Mouse (Mus musculus): Measurements from ENCODE around the gene Slx4. TPM values are rescaled to one million over a fixed set of nuclear protein-coding genes. Genes with fewer than 3 reads are reported as not detected.
"Not testable (repeated sequence)": the region's sequence is repeated elsewhere in the genome, so short reads cannot be mapped to it uniquely, and the experiment has no call there.

Slx4 gene
- total RNA-seq (2015; ENCODE audit: low replicate concordance) (16.7 and 28.2 TPM in 2 replicates), total RNA-seq (2017; ENCODE audit: low replicate concordance) (14.1 and 17.3 TPM in 2 replicates)

GRCm38 (mm10) chr16:4003489-4004398, at the start of gene Slx4:
Slx4 (minus strand) TSS chr16:4003770.
- ATAC-seq (replicated peaks; ENCODE audit: low FRiP score, poor library complexity, severe bottlenecking): peak; percentile 97

GRCm38 (mm10) chr16:4052601-4053000, 49.0 kb upstream of the Slx4 start:
- no peak for ATAC-seq (replicated peaks; ENCODE audit: low FRiP score, poor library complexity, severe bottlenecking)

DNA sequence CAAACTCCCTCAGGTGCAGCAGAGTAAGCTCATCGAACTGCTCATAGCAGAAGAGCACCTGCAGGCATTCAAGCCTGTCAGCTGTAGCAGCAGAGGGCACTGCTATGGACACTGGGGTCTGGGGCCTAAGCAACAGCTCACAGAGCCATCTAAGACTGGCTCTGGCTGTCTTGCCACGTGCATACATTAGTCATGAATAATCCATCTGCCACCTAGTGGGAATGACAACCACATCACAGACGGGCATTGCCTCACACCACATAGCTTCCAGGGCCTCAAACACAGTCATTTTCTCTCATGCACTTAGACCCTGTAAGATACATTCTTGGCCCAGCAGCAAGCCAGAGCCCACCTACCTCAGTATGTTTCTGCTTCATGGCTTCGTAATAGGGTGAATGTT, 42.0 kb upstream of the Slx4 start:
- no peak for ATAC-seq (replicated peaks; ENCODE audit: low FRiP score, poor library complexity, severe bottlenecking)

- ATAC-seq (replicated peaks; ENCODE audit: low FRiP score, poor library complexity, severe bottlenecking): no peak
These were observed 40.5 kb upstream of the Slx4 start for GRCm38 (mm10) chr16:4044093-4044492.

- ATAC-seq (replicated peaks; ENCODE audit: low FRiP score, poor library complexity, severe bottlenecking): no peak
These were observed 38.1 kb upstream of the Slx4 start for GRCm38 (mm10) chr16:4041646-4042045.

DNA sequence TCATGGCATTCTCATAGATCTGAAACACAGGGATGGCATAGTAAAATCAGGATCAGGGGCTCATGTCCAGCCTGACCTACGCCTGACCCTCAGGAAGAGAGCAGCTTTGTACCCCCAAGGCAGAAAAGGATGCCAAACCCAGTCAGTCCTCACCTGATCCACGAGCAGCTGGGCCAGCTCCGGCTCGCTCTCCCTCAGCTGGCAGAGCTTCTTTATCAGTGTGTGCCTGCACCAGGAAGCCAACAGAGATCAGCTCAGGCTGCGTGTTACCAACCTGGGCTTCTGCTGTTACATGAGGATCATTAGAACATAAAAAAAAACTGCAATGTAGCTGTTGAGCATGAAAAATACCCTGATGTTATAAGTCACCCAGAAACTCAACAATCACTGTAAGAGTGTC, 36.6 kb upstream of the Slx4 start:
- ATAC-seq (replicated peaks; ENCODE audit: low FRiP score, poor library complexity, severe bottlenecking): no peak

- no peak for ATAC-seq (replicated peaks; ENCODE audit: low FRiP score, poor library complexity, severe bottlenecking)
These were observed 34.1 kb upstream of the Slx4 start for GRCm38 (mm10) chr16:4037690-4038089.

DNA sequence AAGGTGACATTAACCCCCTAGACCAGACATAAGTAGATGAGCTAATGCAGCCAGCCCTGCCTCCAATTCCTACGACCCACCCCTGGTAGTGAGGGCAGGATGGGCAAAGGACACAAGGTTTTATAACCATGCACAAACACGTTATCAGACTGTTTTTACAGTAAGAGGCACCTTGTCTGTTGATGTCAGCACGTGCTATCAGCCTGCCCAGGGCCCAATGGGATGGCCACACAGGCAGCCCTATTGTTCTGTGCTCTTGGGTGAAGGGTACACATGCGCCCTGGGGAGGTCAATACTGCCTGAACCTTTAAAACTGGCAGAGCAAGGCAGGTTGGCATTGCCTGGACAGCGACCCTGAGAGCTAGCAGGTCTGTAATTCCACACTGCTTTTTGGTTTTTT, 33.2 kb upstream of the Slx4 start, which contains the start of gene Dnase1:
Gene Dnase1, plus strand, starts transcription at position 136 of the 400 bp plus-strand sequence.
- no peak for ATAC-seq (replicated peaks; ENCODE audit: low FRiP score, poor library complexity, severe bottlenecking)

GRCm38 (mm10) chr16:4035575-4035974, 32.0 kb upstream of the Slx4 start:
- ATAC-seq (replicated peaks; ENCODE audit: low FRiP score, poor library complexity, severe bottlenecking): no peak

DNA sequence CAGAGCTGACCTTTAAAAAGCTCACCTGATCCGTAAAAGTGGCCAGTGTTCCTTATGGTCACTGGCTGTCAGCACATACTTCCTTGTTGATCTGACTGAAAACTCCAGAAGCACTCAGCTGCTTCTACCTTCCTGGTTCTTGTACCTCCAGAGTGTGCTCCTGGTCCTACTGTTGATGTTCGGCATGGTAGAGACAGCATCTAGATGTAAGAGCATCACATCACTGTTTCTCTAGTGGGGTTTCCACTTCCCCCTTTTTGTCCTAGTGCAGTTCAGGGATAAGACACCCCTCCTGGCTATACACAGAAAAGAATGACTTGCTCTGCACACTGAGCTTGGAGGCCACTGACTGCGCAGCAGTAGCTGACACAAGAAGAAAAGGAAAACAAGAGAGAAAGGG, 30.9 kb upstream of the Slx4 start:
- ATAC-seq (replicated peaks; ENCODE audit: low FRiP score, poor library complexity, severe bottlenecking): no peak

- no peak for ATAC-seq (replicated peaks; ENCODE audit: low FRiP score, poor library complexity, severe bottlenecking)
These were observed 30.4 kb upstream of the Slx4 start for GRCm38 (mm10) chr16:4033971-4034370.

DNA sequence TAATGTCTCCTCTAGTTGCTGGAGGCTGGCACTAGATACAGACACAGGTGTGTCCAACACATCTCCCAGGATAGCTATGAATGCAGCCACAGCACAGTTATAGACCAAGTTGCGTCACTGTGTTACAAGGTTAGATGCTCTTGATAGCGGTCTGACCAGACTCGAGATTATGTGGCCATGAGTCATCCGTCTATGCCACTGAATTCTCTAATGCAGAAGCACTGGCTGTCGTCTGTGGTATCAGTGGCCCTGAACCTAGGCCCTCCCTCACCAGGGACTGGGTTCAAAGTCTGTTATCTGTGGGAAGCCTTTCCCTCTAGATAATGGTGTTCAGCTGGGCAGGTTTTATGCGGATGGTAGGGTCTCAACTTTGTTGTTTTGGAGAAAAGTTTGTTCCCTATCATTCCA, 28.8 kb upstream of the Slx4 start:
- no peak for ATAC-seq (replicated peaks; ENCODE audit: low FRiP score, poor library complexity, severe bottlenecking)

DNA sequence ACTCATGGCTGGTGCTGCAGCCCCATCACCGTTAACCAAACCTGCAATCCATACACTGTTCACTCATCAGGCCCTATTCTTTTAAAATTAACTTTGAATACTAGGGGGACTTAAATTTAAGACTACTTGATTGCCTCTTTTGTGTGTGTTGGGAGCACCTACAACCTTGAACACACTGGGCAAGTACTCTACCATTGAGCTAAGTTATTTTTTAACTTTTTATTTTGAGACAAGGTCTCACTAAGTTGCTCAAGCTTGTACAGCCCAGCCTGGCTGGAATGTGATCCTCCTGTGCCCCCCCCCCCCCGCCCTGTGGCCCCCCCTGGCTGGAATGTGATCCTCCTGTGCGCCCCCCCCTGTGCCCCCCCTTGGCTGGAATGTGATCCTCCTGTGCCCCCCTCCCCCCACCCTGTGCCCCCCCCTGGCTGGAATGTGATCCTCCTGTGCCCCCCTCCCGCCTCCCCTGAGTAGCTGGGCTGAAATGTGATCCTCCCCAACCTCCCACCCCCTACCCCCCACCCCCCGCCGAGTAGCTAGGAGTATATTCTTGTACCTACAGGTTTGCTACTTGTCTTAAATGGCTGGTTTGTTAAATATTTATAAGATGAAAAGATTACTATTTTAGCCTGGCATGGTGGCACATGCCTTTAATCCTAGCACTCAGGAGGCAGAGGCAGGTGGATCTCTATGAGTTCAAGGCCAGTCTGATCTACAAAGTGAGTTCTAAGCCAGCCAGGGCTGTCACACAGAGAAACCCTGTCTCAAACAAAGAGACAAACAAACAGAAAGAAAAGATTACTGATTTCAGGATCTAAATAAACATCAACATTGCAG, 28.1 kb upstream of the Slx4 start:
- no peak for ATAC-seq (replicated peaks; ENCODE audit: low FRiP score, poor library complexity, severe bottlenecking)

DNA sequence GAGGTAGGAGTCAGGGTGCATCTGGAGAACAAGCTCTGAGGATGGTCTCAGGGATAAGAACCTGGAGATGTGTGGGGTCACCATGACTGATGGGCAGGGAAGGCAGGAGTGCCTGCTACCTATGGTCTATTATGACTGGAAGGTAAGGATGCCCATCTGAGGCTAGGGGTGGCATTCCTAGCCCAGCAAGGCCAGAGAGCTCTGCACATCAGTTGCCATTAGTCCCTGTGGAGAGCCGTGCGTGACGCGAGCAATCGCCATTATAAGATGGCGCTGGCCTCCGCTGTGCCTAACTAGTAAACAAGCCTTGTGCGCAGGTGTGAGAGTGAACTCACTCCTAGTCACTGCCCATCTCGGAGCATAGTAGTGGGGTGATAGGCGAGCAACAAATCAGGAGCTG, 26.9 kb upstream of the Slx4 start:
- ATAC-seq (replicated peaks; ENCODE audit: low FRiP score, poor library complexity, severe bottlenecking): no peak

DNA sequence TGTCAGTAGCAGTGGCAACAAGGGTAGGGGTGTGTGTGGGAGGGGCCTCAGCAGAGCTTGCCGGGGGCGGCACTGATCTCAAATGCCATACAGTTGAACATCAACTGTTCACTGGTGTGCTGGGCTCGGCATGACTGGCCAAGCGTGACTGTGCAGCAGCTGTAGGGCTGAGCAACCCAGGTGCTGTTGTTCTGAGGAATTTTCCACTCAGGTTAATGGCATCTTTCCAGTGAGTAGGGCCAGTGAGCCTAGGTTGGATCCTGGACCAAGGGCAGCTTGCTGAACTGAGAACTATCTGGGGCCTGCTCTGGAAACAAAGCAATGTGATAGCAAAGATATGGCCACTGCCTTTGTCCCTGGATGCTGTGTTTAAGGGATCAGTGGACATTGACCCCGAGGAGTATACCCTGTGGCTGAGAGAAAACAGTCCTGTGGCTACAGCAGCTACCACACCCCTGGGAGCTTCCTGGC, 25.8 kb upstream of the Slx4 start:
- ATAC-seq (replicated peaks; ENCODE audit: low FRiP score, poor library complexity, severe bottlenecking): no peak

DNA sequence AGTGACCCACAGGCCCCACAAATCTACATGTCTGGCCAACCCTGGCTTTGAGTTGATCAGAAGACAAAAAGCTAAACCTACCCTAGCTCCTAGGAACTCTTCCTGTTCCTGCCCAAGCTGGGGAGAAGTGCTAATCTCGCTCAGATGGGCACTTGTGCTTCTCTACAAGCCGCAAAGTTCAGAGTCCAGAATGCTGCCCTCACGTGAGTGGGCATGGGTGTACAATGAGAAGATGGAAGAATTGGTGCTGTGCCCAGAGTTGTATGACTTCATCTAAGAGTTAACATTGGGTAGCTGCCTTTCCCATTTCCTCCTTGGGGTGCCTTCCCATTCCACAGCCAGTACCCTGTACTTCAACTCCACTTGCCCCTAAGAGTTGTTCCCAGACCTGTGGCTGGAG, 23.6 kb upstream of the Slx4 start:
- no peak for ATAC-seq (replicated peaks; ENCODE audit: low FRiP score, poor library complexity, severe bottlenecking)

- ATAC-seq (replicated peaks; ENCODE audit: low FRiP score, poor library complexity, severe bottlenecking): no peak
These were observed 23.1 kb upstream of the Slx4 start for GRCm38 (mm10) chr16:4026672-4027071.

- no peak for ATAC-seq (replicated peaks; ENCODE audit: low FRiP score, poor library complexity, severe bottlenecking)
These were observed 19.1 kb upstream of the Slx4 start for GRCm38 (mm10) chr16:4022719-4023118.

GRCm38 (mm10) chr16:4021241-4021640, 17.7 kb upstream of the Slx4 start:
- ATAC-seq (replicated peaks; ENCODE audit: low FRiP score, poor library complexity, severe bottlenecking): no peak

- not testable (repeated sequence) for ATAC-seq (replicated peaks; ENCODE audit: low FRiP score, poor library complexity, severe bottlenecking)
These were observed 13.9 kb upstream of the Slx4 start for GRCm38 (mm10) chr16:4017466-4017865.

- ATAC-seq (replicated peaks; ENCODE audit: low FRiP score, poor library complexity, severe bottlenecking): not testable (repeated sequence)
These were observed 13.2 kb upstream of the Slx4 start for GRCm38 (mm10) chr16:4016786-4017185.
